Mouse (Mus musculus) kidney, postnatal 25 days (tissue): ENCODE measurements at regions not wholly inside any gene's neighbourhood (a gene's known extent, or its start where the extent isn't known, plus 50 kb on each side); places are given as distances from the start of the nearest gene placed in this dataset.

Experiments
- DNase-seq, 2 experiments: peaks; one replicate each; pipeline ENCODE4 v3.0.0; 2021; ENCODE audit warnings: mixed read lengths in 2 of 2

DNA sequence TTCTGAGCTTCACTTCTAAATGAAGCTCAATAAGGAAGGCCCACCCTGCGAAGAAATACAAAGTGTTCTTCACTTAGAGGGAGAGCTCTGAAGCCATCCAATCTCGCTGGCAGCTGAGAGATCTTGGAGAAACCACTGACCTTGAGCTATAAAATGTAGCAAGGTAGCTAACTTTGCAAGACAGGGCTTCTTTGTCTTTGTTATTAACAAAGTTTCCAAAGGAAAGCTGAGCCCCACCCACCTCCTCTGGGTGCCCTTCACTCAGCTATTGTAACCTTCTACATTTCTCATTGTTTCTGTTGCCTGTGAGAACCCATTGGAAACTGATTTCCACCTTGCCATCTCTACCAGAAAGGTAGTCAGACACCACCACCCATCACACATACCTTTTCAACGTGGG is 57.2 kb upstream of the Usp9x start:
- no peak for DNase-seq

DNA sequence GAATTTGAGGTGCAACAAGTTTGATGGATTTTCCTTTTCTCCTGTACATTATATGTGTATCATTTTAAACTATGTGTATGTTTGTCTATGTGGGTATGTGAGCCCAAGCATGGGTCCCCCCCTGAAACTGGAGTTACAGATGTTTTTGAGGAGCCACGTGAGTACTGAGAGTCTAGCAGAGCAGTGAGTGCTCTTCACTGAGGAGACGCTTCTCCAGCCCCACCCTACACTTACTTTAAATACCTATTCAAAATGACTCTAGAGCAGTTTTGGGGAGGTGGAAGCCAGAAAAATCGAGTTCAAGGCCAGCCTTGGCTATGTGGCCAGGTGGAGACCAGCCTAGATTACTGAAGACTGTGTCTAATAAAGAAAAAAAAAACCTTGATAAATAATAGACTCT is 58.2 kb upstream of the Usp9x start:
- no peak for DNase-seq

DNA sequence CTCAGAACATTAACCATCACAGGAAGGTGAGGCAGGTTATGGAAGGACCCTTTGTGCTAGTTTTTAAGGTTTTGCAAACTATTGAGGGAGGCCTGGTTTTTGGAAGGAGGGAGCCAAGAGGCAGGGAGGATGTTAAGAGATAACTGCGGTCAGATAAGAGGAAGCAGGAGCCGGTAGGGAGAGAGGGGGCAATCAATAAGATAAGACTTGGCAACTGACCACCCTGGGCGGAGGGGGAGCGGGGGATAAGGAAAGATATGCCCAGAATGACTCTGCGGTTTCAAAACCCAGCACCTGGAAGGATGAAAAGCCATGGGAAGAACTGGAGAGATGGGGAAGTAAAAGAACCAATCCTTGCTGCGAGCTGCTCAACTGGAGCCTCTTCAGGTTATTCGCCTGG is 80.5 kb upstream of the Usp9x start:
- no peak for DNase-seq

DNA sequence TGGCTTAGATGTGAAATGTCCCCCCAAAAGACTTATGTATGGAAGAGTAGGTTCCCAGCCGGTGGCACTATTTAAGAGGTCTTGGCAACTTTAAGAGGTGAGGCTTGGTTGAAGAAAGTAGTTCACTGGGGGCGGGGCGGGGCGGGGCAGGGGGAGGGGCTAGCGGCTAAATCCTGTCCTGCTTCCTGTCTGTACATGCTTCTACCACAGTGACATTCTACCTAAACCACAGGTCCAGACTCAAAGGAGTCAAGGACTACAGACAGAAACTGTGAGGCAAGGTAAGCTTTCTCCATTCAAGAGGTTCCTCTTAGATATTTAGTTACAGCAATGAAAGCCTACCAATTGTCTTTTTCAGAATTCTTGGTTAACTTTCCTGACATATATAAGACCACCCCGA is 93.6 kb upstream of the Usp9x start:
- DNase-seq, result no peak

DNA sequence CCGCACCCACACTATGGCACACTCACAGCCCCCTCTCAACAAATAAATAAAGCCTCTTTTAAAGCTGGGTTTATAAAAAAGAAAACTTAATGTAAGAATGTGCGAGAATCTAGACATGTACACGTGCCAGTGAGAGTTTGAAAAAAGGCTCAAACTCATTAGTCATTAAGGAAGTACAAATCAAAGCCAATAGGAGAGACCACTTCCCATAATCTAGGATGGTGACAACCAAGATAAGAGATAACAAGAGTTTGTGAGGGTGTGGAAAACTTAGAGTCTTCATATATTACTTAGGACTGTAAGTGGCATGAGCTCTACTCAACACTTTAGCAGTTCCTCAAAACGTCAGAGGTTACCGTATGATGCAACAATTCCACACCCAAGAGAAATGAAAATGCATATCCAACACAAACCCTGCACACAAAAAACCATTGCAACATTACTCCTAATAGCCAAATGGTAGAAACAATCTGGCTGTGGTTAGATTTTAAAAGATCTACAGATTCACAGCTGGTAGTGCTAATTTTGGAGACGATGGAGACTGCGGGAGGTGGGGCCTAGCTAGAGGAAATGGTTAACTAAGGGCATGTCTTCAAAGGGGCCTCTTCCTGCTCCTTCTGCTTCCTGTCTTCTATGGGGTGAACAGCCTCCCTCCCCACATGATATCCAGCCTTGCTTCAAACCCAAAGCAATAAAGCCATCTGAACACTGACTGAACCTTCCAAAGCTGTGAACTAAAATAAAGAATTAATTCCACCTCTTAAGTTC is 102.1 kb upstream of the Usp9x start:
- no peak for DNase-seq

DNA sequence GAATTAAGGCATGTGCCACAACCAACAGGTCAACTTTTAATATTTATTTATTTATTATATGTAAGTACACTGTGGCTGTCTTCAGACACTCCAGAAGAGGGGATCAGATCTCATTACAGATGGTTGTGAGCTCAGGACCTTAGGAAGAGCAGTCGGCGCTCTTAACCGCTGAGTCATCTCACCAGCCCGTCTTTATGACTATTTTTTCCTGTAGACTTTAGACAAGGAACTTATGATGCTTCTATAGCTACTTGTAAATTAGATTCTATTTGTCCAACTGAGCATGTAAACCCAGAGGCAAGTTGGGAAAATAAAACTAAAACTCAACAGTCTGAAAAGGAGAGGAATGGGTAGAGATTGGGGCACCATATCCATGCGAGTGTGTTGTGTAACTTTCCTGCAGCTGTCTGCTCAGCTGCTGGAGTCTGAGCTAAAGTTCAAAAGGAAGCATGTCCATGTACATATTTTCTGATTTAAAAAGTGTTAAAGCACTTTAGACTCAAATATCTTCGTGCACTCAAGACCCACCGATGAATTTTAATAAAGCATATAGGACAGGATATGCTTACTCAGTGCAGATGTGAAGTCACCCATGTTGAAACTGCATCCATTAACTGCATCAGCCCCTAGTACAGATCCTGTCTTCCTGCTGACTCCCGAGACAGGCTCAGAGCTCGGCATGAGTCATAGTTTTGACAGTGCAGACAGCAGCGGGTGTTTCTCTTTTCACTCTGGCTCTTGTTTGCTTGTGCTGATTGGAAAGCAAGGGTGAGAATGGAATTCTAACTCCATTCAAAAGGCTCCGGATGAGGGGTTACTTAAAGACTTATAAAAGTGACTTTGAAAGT is 111.6 kb upstream of the Usp9x start:
- DNase-seq, result no peak

DNA sequence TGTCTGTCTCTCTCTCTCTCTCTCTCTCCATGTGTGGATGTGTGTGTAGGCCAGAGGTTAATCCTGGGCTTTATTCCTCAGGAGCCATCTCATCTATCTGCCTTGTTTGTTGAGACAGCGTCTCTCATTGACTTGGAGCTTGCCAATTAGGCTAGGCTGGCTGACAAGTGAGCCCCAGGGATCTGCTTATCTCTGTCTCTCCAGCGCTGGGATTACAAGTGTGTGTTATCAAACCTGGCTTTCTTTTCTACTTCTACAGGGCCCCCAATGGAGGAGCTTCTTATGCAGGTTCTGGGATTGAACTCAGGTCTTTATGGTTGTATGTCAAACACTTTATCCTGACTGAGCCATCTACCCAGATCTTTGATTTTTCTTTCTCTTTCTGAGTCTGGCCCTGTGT is 112.4 kb upstream of the Usp9x start:
- DNase-seq, result no peak

DNA sequence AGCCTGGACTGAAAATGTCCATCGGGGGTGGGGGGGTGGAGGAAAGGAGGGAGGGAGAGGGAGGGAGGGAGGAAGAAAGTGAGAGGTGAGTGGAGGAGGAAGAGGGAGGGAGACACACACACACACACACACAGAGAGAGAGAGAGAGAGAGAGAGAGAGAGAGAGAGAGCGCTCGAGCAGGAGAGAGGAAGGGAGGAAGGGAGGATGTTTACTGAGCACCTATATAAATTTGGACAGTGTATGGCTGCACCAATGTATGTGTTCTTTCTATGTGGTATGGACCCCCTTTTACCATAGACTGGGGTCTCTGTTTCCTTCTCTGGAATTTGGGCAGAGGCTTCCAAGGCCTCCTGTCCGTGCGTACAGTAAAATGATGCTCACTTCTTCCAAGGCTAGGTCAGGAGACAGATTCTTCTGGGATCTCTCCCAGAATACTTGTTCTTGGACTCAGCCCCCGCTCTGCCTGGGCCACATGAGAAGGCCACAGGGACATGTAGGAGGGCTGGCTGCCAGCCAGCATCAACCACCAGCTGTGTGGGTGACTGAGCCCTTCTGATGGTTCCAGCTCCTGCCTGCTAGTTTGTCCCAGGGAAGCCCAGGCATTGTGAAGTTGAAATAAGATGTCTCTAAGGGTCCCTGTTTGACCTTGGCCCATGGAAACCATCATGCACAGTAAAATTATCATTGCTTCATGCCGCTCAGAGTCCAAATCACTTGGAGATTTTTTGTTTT is 120.2 kb upstream of the Usp9x start:
- DNase-seq, result peak; percentile 15 to 42

DNA sequence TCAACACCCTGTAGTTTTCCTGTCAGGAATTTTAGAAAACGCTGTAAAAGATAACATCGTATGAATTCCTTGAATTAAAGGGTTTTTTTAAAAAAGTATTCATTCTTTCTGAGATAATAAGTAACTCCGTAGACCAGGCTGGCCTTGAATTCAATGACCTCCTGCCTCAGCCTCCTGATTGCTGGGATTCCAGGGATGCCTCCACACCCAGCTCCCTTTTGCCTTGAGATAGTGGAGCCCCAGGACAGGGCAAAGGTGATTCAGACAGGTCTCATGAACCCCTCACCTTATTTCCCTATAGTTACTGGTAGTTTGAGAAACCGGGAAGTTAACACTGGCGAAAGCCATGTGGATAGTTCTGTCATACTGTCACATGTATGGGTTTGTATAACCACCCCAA is 128.8 kb upstream of the Usp9x start:
- no peak for DNase-seq

DNA sequence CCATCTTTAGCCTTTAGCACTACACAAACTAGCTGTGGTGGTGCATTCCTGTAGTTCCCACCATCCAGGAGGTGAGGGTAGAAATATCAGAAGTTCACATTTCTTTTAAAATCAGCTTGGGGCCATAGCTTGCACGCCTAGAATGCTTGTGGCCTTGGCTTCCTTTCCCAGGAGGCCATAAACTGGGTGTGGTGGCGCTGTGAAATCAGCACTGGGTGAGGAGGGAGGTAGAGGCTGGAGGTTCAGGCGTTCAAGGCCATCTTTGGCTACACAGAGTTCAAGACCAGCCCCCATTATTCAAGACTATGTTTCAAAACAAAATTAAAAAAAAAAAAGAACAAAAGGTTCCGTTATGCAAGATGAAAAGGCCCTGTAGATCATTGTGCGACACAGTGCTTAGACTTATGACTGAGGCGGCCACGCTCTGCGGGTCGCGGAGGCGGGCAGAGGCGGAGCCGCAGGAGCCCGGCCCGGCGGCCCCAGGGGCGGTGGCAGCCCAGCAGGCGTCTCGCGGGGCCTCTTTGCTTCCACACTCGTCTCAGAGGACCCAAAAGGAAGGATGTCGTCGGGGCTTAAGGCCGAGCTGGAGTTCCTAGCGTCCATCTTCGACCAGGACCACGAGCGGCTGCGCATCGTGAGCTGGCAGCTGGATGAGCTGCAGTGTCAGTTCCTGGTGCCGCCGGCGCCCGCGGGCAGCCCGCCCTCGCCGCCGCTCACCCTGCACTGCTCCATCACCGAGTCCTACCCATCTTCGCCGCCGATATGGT is 134.7 kb upstream of the Usp9x start:
- peak; percentile 25 to 70 for DNase-seq

DNA sequence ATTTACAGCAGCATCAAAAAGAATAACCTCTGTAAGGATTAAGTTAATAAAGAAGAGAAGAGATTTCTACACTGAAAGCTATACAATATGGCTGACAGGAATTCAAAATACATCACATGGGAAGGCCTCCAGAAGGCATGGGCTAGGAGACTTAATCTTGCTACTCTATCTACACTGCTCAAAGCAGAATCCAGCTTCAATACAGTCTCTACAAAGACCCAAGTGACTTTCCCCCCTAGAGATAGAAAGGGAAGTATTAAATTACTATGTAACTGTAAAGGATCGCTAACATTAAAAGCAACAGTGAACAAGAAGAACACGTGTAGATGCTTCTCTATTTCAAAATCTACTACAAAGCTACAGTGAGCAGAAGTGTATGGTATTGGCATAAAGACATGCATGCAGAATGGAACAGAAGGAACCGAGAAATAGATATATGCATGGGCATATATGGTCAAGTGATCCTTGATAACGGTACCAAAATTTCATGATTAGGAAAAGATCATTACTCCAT is 137.9 kb upstream of the Usp9x start:
- no peak for DNase-seq

DNA sequence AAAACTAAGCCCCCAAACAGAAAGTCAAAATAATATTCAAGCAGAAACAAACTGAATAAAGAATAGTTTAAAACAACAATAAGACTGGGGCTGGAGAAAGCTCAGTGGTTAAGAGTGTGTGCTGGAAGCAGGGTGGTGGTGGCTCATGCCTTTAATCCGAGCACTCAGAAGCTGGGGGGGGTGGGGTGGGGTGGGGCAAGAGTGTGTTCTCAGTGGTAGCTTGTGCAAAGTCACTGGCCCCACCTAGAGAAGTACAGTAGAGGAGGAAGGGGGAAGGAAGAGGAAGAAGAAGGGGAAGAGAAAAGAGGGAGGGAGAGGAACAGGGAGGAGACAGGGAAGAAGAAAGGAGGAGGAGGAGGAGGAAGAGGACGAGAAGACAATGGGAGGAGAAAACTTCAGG is 141.1 kb upstream of the Usp9x start:
- no peak for DNase-seq

DNA sequence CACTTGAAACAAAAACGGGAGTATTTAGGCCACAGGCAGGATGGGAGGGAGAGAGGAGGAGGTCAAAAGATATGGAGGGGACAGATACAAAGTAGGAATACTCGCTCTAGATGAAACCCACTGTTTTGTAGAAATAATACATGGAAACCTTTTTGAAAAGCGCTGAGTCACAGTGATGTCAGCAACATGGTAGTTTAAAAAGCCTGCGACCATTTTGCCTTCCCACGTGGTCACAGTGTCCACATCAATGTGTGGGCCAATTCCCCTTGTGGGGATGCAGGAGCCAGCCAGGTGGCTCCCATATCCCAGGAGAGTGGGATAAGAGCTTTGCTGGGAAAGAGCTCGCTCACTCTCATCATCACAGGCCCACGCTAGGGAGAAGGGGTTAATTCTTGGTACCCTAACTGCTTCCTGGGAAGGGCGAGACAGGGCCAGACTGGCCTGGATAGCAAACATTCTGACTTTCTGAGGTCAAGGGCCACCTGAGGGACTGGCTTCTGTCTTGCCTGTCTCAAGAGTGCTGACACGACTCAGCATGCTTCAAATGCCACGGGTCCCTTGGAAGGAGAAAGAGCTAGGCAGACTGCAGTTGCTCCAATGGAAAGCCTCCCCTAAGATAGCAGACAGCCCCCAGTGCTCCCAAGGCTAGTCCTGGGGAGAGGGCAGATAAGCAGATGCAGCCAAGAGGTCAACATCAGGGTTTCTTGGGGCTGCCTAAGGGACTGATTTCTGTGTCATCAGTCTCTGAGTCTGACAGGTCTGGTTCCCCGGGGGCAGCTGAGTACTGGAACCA is 143.3 kb upstream of the Usp9x start:
- DNase-seq, result no peak

DNA sequence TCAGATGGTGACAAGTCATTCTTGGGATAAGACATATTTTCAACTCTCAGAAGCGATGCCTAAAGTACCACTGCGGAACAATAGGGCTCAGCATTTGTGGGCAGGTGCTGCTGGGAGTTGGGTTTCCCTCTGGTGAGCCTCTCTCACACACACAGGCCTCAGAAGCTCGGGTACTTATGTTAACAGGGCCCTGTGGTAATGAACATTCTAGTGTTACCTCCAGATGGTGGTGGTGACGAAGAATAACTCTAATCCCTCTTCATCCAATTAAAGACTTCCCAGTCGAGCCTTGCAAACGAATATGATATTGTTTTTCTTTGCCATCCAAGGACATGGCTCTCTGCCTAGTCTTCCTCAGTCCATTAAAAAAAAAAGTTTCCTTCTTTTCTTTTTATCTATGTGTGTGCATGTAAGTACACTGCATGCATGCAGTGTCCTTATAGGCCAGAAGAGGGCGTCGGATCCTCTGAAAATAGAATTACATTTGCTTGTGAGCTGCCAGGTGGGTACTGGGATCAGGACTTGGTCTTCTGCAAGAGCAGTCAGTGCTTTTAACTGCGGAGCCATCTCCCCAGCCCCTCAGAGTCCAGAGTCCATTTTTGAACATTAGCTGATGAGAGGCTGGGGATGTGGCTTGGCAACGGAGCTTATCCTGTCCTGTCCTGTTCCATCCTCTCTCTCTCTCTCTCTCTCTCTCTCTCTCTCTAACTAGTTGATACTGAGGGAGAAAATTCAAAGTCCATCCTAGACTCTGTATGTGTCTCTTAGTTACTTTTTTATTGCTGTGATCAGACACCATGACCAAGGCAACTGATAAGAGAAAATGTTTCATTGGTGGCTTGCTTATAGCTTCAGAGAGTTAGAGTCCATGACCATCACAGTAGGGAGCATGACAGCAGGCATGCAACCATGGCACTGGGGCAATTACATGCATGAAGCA is 146.3 kb upstream of the Usp9x start:
- no peak for DNase-seq

DNA sequence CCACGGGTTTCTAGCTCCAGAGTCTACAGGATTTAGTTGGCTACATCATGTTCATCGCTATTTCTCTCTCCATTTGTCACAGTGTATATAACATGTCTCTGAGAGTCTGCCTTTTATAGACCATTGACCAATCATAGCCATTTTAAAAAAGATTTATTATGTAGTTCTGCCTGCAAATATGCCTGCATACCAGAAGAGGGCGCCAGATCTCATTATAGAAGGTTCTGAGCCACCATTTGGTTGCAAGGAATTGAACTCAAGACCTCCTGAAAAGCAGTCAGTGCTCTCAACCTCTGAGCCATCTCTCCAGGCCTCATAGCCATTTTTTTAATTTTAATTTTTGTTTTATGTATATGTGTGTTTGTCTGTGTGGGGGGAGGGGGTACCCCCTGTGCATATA is 151.7 kb upstream of the Usp9x start:
- no peak for DNase-seq

DNA sequence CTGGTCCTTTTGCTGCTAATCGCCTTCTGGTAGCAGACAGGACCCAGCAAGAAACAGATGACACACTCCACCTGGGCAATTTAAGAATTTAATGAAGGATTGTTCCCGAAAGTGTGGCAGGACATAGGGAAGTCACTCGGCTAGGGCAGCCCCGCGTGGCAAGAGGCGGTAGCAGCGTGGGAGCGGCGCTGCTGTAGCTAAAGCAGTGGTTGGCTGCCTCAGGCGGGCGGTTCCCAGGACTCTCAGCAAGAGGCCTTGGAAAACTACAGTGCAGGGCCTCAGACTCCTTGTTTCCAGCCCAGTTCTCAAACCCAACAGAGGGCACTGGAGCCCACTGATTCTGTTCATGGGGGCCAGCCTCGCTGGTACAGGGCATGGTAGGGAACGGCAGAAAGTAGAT is 154.2 kb upstream of the Usp9x start:
- DNase-seq, result peak; percentile 44 to 71

DNA sequence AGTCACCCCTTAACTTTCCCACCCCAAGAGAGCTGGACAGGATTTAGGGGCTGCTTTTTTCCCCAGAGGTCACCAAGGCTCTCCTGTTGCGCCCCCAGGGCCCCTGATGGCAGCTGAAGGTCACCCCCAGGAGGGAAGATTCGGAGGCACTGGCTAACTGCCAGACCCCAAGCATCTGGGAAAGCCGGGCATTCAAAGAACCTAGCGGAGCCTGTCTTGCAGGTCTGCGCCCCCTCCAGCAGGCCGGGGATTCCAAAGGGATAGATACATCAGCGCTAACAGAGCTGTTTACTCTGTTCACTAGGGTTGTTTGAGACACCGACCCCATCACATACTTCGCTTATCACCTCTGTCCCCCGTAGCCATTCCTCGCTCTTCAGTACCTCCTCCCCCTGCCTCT is 154.6 kb upstream of the Usp9x start:
- peak in 1 of 2 experiments; percentile 9 for DNase-seq

DNA sequence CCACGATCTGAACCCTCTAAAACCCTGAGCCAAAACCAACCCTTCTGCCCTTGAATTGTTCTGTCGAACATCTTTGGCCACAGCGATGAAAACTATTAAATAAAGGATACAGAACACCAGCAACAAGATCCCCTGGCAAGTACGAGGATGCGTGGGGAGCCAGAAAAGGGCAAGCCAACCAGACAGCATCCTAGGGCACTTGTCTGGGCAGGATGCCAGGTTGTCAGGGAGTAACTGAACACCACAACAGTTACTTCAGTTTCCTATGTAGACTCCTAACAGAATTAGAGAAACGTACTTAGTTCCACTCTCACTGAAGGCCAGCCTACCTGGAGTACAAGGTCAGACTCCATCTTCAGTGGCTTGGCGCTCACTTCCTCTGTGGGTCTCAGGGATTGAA is 138.4 kb upstream of the Med14 start:
- DNase-seq, result no peak

DNA sequence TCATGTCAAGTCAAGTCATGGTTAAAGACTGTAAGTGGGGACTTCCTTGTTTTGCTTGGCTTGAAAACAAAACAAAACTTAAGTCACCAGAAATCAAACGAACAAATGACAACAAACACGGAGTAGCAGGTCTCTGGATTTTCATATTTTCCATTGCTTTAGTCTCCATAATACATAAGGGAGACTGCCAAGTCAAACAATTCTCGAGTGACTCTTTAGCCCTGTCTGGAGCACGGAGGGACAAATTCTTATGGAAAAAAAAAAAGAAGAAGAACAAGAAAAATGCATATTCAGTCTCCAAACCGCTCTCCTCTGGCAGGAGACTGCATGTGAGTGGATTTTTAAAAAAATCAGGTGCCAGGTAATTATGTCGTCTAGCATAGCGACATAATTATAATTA is 129.6 kb upstream of the Med14 start:
- no peak for DNase-seq

DNA sequence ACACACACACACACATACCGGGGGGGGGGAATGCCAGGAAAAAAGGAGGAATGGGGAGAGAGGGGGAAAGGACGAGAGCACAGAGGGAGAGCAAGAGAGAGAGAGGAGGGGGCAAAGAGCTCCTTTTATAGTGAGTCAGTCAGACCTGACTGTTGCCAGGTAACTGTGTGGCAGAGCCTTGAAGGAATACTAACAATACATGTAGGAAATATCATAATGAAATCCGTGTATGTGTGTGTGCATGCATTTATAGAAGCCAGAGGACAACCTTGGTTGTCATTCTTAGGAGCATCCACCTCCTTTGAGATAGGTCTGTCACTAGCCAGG is 127.6 kb upstream of the Med14 start:
- no peak for DNase-seq
